Mouse (Mus musculus) Muller cell, postnatal 12 days (primary cell): ENCODE results near the gene Epb41l5.

ENCODE experiments used
- DNase-seq: peaks from one replicate; pipeline ENCODE4 v3.0.0-alpha.2; 2015; ENCODE audit errors: inconsistent ontology term

Epb41l5 gene

GRCm38 (mm10) chr1:119596954-119597480, 51.8 kb downstream of the Epb41l5 start:
- no peak for DNase-seq

- no peak for DNase-seq
Observed at GRCm38 (mm10) chr1:119590041-119590440, 58.8 kb downstream of the Epb41l5 start.

GRCm38 (mm10) chr1:119584974-119585373, 63.8 kb downstream of the Epb41l5 start:
- no peak for DNase-seq

DNA sequence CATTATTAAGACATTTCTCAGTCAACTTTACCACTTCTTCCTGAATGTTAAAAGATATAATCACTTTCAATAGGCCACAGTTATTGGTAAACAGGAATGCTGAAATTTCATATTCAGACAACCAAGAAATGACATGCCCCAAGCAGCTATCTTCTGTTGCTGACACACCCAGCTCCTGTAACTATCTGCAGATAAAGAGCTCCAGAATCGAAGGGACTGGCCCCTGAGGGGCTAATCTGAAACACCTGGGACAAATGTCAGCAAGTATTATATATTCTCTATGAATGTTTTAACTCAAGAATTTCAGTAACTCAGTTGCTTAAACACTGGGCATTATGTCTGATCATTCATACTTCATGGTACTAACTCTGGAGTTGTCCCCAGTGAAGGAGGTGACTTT, 78.7 kb downstream of the Epb41l5 start:
- DNase-seq = no peak

- no peak for DNase-seq
Observed at GRCm38 (mm10) chr1:119565531-119565930, 83.3 kb downstream of the Epb41l5 start.

DNA sequence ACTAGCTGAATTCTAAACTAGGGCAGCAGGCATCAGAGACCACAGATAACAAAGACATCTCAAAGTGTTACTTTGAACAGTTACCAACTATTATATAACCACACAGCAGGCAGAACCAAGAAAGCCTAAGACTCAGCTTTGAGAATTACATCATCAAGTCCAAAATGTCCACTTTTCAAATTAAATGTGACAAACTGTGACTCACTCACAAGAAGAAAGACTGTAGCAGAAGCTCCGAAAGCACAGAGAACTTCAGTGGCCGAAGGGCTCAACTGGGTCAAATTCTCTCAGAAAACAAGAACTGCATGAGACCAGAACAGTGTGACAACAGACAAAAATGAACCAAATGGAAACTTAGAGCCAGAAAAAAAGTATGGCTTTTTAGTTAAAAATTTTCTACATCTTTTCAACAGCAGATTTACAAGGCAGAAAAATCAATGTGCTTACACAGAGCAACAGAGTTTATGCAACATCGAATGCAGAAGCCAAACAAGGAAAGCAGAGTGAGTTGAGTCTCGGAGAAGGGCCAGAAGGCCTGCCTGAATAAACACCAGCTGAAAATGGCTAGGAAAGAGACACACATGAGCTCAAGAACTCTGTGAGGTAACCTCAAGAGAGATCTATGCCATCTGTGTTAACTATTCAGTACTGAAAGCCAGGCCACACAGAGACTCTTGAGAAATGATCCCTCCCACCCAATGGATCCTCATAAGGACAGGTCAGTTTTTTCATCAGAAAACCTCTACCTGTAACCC, 91.0 kb downstream of the Epb41l5 start:
- DNase-seq = peak; percentile 88

GRCm38 (mm10) chr1:119555651-119556050, 93.1 kb downstream of the Epb41l5 start:
- DNase-seq = peak; percentile 9

- DNase-seq = no peak
Observed at GRCm38 (mm10) chr1:119551651-119552050, 97.1 kb downstream of the Epb41l5 start.

GRCm38 (mm10) chr1:119550064-119550463, 98.7 kb downstream of the Epb41l5 start:
- no peak for DNase-seq

DNA sequence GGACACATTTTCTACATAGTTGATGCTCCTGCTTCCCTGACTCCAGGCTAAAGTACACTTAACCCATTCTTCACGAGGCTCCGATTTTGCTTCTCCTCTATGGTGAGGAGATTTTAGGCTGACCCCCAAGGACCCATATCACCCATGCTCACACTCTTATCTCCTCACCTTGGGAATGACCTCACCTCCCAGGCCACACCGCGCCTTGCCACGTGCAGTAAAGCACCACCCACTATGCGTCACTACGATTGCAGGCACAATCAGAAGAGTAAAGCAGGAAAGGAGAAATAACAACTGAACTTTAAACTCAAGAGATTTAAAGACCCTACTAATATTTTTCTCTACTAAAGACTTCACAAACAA, 99.5 kb downstream of the Epb41l5 start:
- DNase-seq = no peak

- DNase-seq = peak; percentile 39
Observed at GRCm38 (mm10) chr1:119548668-119549326, 100.0 kb downstream of the Epb41l5 start.

- DNase-seq = no peak
Observed at GRCm38 (mm10) chr1:119546490-119546889, 102.3 kb downstream of the Epb41l5 start.

DNA sequence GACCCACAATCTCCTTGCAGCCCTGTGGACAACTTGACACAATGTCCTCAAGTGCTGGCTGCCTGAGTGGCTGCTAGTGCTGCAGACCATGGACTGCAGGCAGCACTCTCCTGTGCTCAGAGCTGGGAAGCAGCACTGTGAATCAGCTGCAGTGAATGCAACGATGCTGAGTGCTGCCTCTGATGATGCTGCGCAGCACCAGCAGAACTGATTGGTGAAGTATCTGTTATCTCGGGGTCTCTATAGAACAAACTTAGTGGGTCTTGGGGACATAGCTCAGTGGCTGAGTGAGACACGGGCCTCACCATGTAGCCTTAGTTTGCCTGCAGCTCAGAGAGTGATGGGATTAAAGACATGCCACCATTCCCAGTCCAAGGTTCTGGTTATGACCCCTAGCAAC, 103.1 kb downstream of the Epb41l5 start:
- no peak for DNase-seq

- no peak for DNase-seq
Observed at GRCm38 (mm10) chr1:119545164-119545563, 103.6 kb downstream of the Epb41l5 start.

DNA sequence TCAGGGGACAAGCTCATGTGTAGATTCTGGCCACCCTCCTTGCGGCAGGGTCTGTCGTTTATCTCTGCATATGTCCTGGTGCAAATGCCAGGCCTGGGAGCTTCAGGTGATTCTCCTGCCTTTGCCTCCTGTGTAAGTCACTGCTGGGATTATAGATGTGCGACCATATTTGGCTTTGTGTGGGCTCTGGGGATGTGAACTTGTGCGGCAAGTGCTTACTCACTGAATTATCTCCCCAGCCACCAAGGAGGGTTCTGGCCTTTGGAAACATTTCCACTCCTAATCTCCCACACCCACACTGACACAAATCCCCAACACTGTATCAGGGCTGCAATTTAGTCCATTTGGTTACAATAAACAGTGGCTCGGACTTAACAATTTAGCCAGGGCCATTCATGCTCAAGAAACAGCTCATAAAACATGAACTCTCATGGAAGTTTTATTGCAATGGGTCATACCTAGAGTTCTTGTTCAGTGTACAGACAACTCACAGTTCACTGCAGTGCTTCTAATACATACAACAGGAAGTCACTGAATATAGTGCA, 104.1 kb downstream of the Epb41l5 start:
- no peak for DNase-seq

GRCm38 (mm10) chr1:119543316-119543715, 105.5 kb downstream of the Epb41l5 start:
- no peak for DNase-seq

- no peak for DNase-seq
Observed at GRCm38 (mm10) chr1:119541570-119541969, 107.2 kb downstream of the Epb41l5 start.

- no peak for DNase-seq
Observed at GRCm38 (mm10) chr1:119540836-119541557, 107.8 kb downstream of the Epb41l5 start.

- DNase-seq = no peak
Observed at GRCm38 (mm10) chr1:119539252-119539651, 109.5 kb downstream of the Epb41l5 start.

GRCm38 (mm10) chr1:119537651-119538050, 111.1 kb downstream of the Epb41l5 start:
- DNase-seq = no peak

DNA sequence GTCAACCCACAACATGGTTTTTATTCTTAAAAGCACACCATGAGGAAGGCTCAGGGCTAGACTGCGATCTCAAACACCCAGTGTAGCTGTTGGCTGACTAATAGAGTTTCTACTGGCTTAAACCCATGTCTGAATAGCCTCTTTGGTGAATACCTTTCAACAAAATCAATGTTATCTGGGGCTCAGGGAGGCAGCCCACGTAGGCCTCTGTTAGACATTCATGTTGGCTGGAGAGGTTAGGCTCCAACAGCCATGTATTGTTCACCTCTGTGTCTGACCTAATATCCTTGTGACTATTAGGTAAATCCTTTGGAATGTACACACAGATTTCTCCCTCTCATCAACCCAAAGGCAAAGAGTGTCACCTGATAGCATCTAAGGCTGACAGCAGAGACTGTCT, 112.7 kb downstream of the Epb41l5 start:
- DNase-seq = no peak

DNA sequence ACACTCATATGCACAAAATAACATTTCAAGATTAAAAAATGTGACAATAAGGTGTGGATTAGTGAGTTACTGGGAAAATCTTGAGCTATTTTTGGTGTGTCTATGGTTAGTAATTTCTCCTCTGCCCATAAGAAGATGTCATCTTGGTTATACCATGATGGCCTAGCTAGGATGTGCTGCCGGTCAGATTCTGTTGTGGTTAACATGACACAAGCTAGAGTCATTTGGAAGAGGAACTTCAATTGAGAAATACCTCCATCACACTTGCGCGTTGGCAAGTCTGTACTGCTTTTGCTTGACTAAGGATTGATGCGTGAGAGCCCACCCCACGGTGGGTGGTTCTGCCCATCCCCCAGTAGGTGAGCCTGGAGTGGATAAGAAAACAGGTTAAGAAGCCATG, 114.5 kb downstream of the Epb41l5 start:
- DNase-seq = no peak
